Mouse (Mus musculus) midbrain, postnatal 0 days (tissue): Measurements from ENCODE around the gene Btf3. TPM values are rescaled to one million over a fixed set of nuclear protein-coding genes. Genes with fewer than 3 reads are reported as not detected.

Source experiments
- ATAC-seq: fragments of 200-750 bp; cut with Nextera tagmentation; 2 replicates; pipeline ENCODE4 v1.8.0; 2017; ENCODE audit warnings: moderate number of reproducible peaks, mild to moderate bottlenecking, moderate TSS enrichment, moderate library complexity; ENCODE audit not compliant: low FRiP score
- DNase-seq: peaks from one replicate; pipeline ENCODE4 v3.0.0-alpha.2; 2015; ENCODE audit warnings: low spot score
- H3K27ac ChIP-seq: fragments of 300-500 bp; sonication (generic); 2 replicates; pipeline ENCODE4 v1.5.1; 2014; ENCODE audit warnings: low read depth, mild to moderate bottlenecking, low read length, mixed read lengths
- H3K27me3 ChIP-seq: fragments of 300-500 bp; sonication (generic); 2 replicates; pipeline ENCODE4 v1.6.1; 2014; ENCODE audit warnings: low read length, control low read depth, mixed read lengths; ENCODE audit not compliant: insufficient read depth
- H3K36me3 ChIP-seq: fragments of 300-500 bp; sonication (generic); 2 replicates; pipeline ENCODE4 v1.6.1; 2014; ENCODE audit warnings: low read length, control low read depth, mixed read lengths; ENCODE audit not compliant: insufficient read depth
- H3K4me1 ChIP-seq: fragments of 300-500 bp; sonication (generic); 2 replicates; pipeline ENCODE4 v1.6.1; 2014; ENCODE audit warnings: mild to moderate bottlenecking, control low read depth, antibody characterized with exemption, low read length, mixed read lengths; ENCODE audit not compliant: insufficient read depth
- H3K4me2 ChIP-seq: fragments of 300-500 bp; sonication (generic); 2 replicates; pipeline ENCODE4 v1.6.1; 2014; ENCODE audit warnings: low read depth, mild to moderate bottlenecking, low read length, mixed read lengths; ENCODE audit not compliant: poor library complexity, severe bottlenecking
- H3K4me3 ChIP-seq: fragments of 300-500 bp; sonication (generic); 2 replicates; pipeline ENCODE4 v1.5.1; 2014; ENCODE audit warnings: low read depth, mild to moderate bottlenecking, low read length, moderate library complexity
- H3K9ac ChIP-seq: fragments of 300-500 bp; sonication (generic); replicated peaks from 2 replicates; pipeline ENCODE4 v1.6.1; 2014; ENCODE audit warnings: mild to moderate bottlenecking, low read length, moderate library complexity, mixed read lengths; ENCODE audit not compliant: poor library complexity, severe bottlenecking
- H3K9me3 ChIP-seq: fragments of 300-500 bp; sonication (generic); 2 replicates; pipeline ENCODE4 v1.6.1; 2016; ENCODE audit warnings: low read length, control low read depth
- CTCF ChIP-seq: IDR thresholded peaks from 2 replicates; pipeline ENCODE4 v1.5.1; 2016; ENCODE audit warnings: antibody characterized with exemption, mild to moderate bottlenecking
- WGBS: fragments of 180-500 bp; shearing (Covaris S2); extraction: QIAGEN DNeasy Blood & Tissue Kit; methylation state at CpG from one replicate; pipeline ENCODE4 v1.1.7; 2014; 5-methylcytosine and 5-hydroxymethylcytosine counted together
- polyA plus RNA-seq: library from polyadenylated mRNA; unstranded; fragments of >200 nt; fragmentation: Nextera tagmentation; extraction: Ambion mirVana; gene quantifications from 2 replicates; pipeline ENCODE4 v1.2.1, GENCODE M21; 2015
- total RNA-seq: library from RNA; depleted of rRNA; stranded (reverse); fragments of >200 nt; gene quantifications from 2 replicates; pipeline ENCODE4 v1.2.3, GENCODE M21; 2014

Btf3 gene
- total and polyA plus RNA-seq, 2 experiments from 2014 or later = 269 to 472 TPM

DNA sequence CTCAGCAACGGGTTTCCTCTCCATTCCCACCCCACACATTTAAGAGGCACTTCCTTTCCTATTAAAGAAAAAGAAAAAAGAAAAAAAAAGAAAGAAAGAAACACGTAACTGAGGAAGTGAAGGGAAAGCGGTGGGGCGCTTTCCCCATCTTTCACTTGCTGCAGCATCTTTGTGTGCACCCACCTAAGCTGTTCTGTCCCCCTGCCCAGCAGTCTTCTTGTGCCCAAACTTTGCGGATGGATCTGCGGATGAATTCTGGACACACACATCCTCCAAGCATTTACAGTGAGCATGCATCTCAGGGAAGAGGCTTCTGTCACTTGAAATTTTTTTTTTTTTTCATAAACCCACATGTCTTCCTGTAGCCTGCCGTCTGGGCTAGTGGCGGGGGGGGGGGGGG lies 42.5 kb upstream of the Btf3 start:
- H3K27me3 ChIP-seq = peaks cover 76% of the 10 kb centered on the region
- no peak overlapping the region for H3K4me3 ChIP-seq
- H3K36me3 ChIP-seq = no peaks in the 10 kb centered on the region
- no peaks in the 10 kb centered on the region for H3K4me1 ChIP-seq
- no peak overlapping the region for H3K27ac ChIP-seq
- WGBS = 5% methylated on average over 6 of the region's 8 CpGs
- ATAC-seq (no peak), DNase-seq (no peak)
- H3K9ac ChIP-seq = no peak overlapping the region
- no peaks in the 10 kb centered on the region for H3K9me3 ChIP-seq
- TF ChIP-seq CTCF = no peak
- H3K4me2 ChIP-seq = no peak overlapping the region

DNA sequence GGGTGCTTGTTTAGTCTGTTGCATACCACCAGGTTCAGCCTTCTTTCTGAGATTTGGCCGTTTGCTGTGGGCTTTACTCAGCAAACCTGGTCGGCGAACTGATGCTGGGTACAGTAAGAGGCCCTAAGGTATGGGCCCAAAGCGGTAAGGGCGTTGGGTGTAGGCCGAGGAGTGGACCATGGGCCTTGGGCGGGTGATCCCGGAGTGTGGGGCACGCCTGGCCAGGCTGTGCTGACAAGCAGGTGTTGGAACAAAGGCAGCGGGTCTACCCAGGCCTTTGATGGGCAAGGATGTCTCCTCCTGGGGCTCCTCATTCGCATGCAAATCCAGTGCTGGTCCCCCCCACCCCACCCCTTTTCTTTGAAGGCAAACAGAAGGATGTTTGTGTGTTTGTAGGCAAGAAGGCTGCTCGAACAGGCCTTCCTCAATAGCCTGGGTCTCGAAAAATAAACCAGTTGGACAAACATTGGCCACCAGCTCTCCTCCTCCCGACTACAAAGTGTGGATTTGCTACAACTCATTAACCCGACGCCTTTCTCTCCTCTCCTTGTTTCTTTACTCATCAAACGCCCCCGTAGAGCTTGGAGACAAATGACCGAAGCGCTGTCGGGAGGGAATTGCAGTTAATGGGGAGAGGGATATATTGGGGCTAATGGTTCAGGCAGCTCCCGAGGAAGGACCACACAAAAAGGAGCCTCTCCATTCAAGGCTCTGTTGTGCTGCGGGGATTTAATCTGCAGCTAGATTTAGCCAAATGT lies 41.8 kb upstream of the Btf3 start:
- no peak overlapping the region for H3K4me2 ChIP-seq
- WGBS = 5% methylated on average over 23 of the region's 23 CpGs
- H3K9ac ChIP-seq = no peak overlapping the region
- no peak for DNase-seq
- no peak for TF ChIP-seq CTCF
- H3K4me1 ChIP-seq = 0 out of 2 replicates have a peak, but pooled peaks cover 3% of the 10 kb centered on the region
- H3K36me3 ChIP-seq = no peaks in the 10 kb centered on the region
- H3K27me3 ChIP-seq = peaks cover 77% of the 10 kb centered on the region
- ATAC-seq = no peak
- no peaks in the 10 kb centered on the region for H3K9me3 ChIP-seq
- no peak overlapping the region for H3K4me3 ChIP-seq
- no peak overlapping the region for H3K27ac ChIP-seq

GRCm38 (mm10) chr13:98357433-98358423 lies 40.9 kb upstream of the Btf3 start:
- H3K4me3 ChIP-seq = no peak overlapping the region

DNA sequence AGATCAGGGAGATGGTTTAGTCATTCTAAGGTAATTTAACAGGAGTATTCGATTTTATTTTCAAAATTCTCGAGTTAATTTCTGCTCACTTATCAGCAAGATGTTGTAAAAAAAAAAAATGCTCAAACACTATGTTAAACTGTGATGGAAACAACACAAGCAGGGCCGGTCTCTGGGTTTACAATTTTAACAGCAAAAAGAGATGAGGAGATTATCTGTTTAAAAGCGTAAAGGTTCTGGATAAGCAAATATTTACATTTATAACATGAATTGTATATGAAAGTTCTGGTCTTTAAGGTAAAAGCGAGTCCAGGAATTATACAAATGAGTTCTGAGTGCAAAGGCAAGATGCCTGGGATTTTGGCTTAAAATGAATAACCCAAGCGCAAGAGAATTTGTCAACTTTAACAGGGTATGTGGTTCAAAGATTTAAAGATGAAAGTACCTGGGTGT lies 40.2 kb upstream of the Btf3 start:
- Histone ChIP-seq H3K9me3 (no peaks in the 10 kb centered on the region), H3K4me3 (no peak overlapping the region), H3K4me2 (no peak overlapping the region), H3K9ac (no peak overlapping the region), H3K27me3 (peaks cover 70% of the 10 kb centered on the region), H3K4me1 (0 out of 2 replicates have a peak, but pooled peaks cover 3% of the 10 kb centered on the region), H3K27ac (no peak overlapping the region), H3K36me3 (no peaks in the 10 kb centered on the region)
- no peak for TF ChIP-seq CTCF
- no peak for ATAC-seq
- 6% methylated on average over 6 of the region's 6 CpGs for WGBS
- DNase-seq = no peak

More at GRCm38 (mm10) chr13:98357433-98358423, 40.9 kb upstream of the Btf3 start:
- H3K4me2 ChIP-seq = no peak overlapping the region
- ATAC-seq (no peak), DNase-seq (no peak)
- H3K36me3 ChIP-seq = no peaks in the 10 kb centered on the region
- H3K9me3 ChIP-seq = no peaks in the 10 kb centered on the region
- H3K27ac ChIP-seq = no peak overlapping the region
- 4% methylated on average over 18 of the region's 18 CpGs for WGBS
- H3K27me3 ChIP-seq = peaks cover 72% of the 10 kb centered on the region
- no peak overlapping the region for H3K9ac ChIP-seq
- 0 out of 2 replicates have a peak, but pooled peaks cover 3% of the 10 kb centered on the region for H3K4me1 ChIP-seq
- TF ChIP-seq CTCF = no peak

- Histone ChIP-seq H3K9me3 (no peaks in the 10 kb centered on the region), H3K9ac (no peak overlapping the region), H3K27me3 (peaks cover 73% of the 10 kb centered on the region), H3K4me3 (peak overlapping the region; percentile 35; the same call in 1 of the 2 replicates), H3K36me3 (no peaks in the 10 kb centered on the region), H3K4me1 (0 out of 2 replicates have a peak, but pooled peaks cover 3% of the 10 kb centered on the region), H3K27ac (no peak overlapping the region), H3K4me2 (no peak overlapping the region)
- DNase-seq = no peak
- TF ChIP-seq CTCF = no peak
- ATAC-seq = no peak
- WGBS = 3% methylated on average over 9 of the region's 9 CpGs
Measured at GRCm38 (mm10) chr13:98356176-98356972, 39.6 kb upstream of the Btf3 start.
